Mouse (Mus musculus): ENCODE results near the gene Fnip1. TPM values are rescaled to one million over a fixed set of nuclear protein-coding genes. Genes with fewer than 3 reads are reported as not detected.

The Fnip1 gene
- total and polyA plus RNA-seq, 2 experiments from 2014 or later = 6.6 to 14.7 TPM

DNA sequence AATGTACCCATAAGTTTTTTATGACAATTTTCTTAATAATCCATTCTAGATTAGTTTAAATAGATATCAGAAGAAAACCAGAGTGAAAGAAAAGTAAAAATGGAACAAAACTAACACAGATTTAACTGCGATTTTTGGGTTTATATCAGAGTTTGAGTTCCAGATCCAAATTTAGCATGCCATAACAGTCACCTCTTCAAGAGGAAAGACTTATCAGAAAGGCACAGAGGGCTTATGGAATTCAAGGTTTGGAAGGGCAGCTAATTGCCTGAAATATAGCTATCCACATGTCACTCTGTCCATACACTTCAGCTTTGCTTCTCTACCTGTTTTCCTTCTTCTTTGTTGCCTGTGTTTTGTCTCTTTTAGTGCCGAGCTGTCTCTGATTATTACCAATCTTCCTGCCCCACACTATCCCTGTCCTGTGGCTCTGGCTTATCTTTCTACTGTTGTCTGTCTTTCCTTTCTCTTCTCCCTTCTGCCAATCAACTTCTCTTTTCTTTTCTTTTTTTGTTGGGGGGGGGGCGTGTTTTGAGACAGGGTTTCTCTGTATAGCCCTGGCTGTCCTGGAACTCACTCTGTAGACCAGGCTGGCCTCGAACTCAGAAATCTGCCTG lies 31.0 kb upstream of the Fnip1 start:
- no peaks in the 10 kb centered on the region for H3K27me3 ChIP-seq (ENCODE audit: insufficient read depth, low read length)
- 80% methylated on average over 4 of the region's 4 CpGs for WGBS
- ATAC-seq = no peak
- no peak for TF ChIP-seq CTCF (IDR thresholded peaks at IDR 0.05; ENCODE audit: low read depth)
- H3K9me3 ChIP-seq (ENCODE audit: low read length) = no peaks in the 10 kb centered on the region
- DNase-seq (ENCODE audit: low spot score) = no peak
- no peak overlapping the region for H3K4me2 ChIP-seq (ENCODE audit: low read depth, low read length)
- no peak overlapping the region for H3K27ac ChIP-seq
- H3K9ac ChIP-seq (replicated peaks; ENCODE audit: low read length) = no peak overlapping the region
- no peak overlapping the region for H3K4me3 ChIP-seq (ENCODE audit: low read length)
- no peaks in the 10 kb centered on the region for H3K36me3 ChIP-seq (ENCODE audit: insufficient read depth, low read length)
- no peaks in the 10 kb centered on the region for H3K4me1 ChIP-seq (ENCODE audit: insufficient read depth, low read length)

DNA sequence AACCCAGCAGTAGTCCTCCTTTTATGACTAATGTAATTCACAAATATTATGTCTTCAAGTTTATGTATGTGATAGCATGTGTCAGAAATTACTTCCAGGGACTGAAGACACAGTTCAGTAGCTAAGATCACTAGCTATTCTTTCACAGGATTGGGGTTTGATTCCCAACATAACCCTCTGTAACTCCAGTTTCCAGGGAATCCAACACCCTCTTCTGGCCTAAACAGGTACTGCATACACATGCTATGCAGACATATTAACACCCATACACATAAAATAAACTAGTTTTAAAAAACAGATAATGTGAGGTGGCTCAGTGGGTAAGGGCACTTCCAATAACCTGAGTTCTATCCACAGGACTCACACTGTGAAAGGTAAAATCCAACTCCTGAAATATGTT lies 27.4 kb upstream of the Fnip1 start:
- no peak for ATAC-seq
- peak; percentile 45 for TF ChIP-seq CTCF (IDR thresholded peaks at IDR 0.05; ENCODE audit: low read depth)

DNA sequence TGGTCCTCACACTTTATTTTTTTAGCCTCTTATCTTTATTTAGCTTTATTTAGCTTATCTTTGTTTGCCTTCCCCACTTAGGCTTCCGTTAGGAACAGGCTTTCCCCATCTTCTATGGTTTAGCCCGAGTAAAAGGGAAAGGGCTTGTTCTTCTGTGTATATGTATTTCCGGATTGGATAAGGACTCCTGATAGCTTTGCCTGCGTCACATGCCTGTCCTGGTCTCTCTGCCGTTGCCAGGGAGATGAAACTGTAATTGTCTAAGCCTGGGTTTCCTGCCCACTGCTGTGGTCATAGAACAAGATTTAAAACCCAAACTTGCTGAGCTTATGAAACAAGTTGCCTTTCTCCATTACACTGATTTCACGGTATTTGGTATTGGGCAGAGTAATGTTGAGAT lies 25.0 kb upstream of the Fnip1 start:
- Histone ChIP-seq H3K4me2 (ENCODE audit: low read depth, low read length) (peak overlapping the region; percentile 23; the same call in 1 of the 2 replicates), H3K36me3 (ENCODE audit: insufficient read depth, low read length) (no peaks in the 10 kb centered on the region), H3K4me1 (ENCODE audit: insufficient read depth, low read length) (0 out of 2 replicates have a peak, but pooled peaks cover 3% of the 10 kb centered on the region), H3K4me3 (ENCODE audit: low read length) (no peak overlapping the region), H3K27me3 (ENCODE audit: insufficient read depth, low read length) (no peaks in the 10 kb centered on the region), H3K27ac (no peak overlapping the region), H3K9ac (replicated peaks; ENCODE audit: low read length) (no peak overlapping the region), H3K9me3 (ENCODE audit: low read length) (no peaks in the 10 kb centered on the region)
- WGBS = 34% methylated on average over 6 of the region's 6 CpGs
- ATAC-seq (peak; percentile 59; the same call in 1 of the 2 replicates), DNase-seq (ENCODE audit: low spot score) (peak; percentile 61)
- TF ChIP-seq CTCF (IDR thresholded peaks at IDR 0.05; ENCODE audit: low read depth) = no peak

More for the DNA sequence above, 27.4 kb upstream of the Fnip1 start:
- no peak for DNase-seq (ENCODE audit: low spot score)
- 0 out of 2 replicates have a peak, but pooled peaks cover 3% of the 10 kb centered on the region for H3K4me1 ChIP-seq (ENCODE audit: insufficient read depth, low read length)
- H3K9ac ChIP-seq (replicated peaks; ENCODE audit: low read length) = no peak overlapping the region
- H3K4me2 ChIP-seq (ENCODE audit: low read depth, low read length) = no peak overlapping the region
- no peaks in the 10 kb centered on the region for H3K36me3 ChIP-seq (ENCODE audit: insufficient read depth, low read length)
- H3K27ac ChIP-seq = no peak overlapping the region
- no peaks in the 10 kb centered on the region for H3K27me3 ChIP-seq (ENCODE audit: insufficient read depth, low read length)
- H3K9me3 ChIP-seq (ENCODE audit: low read length) = no peaks in the 10 kb centered on the region
- H3K4me3 ChIP-seq (ENCODE audit: low read length) = no peak overlapping the region

DNA sequence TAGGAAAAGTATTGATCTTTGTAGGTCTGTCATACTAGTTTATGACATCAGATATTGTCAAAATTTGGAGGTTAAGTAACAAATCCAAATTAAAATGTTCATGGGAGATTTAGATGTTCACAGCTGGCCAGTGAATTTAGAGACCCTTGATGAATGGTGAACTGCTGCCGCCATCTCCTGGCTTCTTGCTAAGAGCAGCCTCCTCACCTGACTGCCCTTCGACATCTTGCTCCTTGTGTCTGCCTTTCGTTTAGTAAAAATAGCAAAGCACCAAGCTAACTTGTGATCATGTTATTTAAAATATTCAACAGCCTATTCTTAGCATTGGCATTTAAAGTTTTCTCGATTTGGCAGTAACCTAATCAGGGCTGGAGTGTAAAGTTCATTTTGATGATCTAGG lies 15.0 kb upstream of the Fnip1 start:
- Histone ChIP-seq H3K27ac (no peak overlapping the region), H3K27me3 (ENCODE audit: insufficient read depth, low read length) (no peaks in the 10 kb centered on the region), H3K36me3 (ENCODE audit: insufficient read depth, low read length) (no peaks in the 10 kb centered on the region), H3K4me3 (ENCODE audit: low read length) (no peak overlapping the region), H3K9ac (replicated peaks; ENCODE audit: low read length) (no peak overlapping the region), H3K4me1 (ENCODE audit: insufficient read depth, low read length) (no peaks in the 10 kb centered on the region), H3K4me2 (ENCODE audit: low read depth, low read length) (no peak overlapping the region), H3K9me3 (ENCODE audit: low read length) (no peaks in the 10 kb centered on the region)
- ATAC-seq (no peak), DNase-seq (ENCODE audit: low spot score) (no peak)
- 84% methylated on average over 4 of the region's 4 CpGs for whole genome bisulfite sequencing
- TF ChIP-seq CTCF (IDR thresholded peaks at IDR 0.05; ENCODE audit: low read depth) = no peak

DNA sequence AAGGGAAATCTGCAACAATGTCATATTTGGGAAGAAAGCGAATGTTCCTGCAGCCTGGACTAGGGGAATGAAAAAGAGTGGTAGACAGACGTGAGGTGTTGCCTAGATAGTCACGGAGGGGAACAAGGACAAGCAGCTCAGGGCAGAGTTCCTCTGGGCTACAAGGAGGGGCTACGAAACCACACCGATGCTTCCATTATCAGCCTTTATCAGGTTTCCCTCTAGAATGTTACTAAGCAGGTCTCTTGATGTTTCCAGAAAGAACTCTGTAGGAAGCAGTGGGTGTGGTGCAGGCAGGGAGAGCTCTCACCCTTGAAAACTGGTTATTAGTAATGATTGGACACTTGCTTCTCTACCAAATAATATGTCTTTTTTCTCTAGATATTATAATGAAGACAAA lies 11.7 kb upstream of the Fnip1 start:
- H3K27ac ChIP-seq = no peak overlapping the region
- 76% methylated on average over 5 of the region's 5 CpGs for WGBS
- no peak overlapping the region for H3K4me2 ChIP-seq (ENCODE audit: low read depth, low read length)
- ATAC-seq (no peak), DNase-seq (ENCODE audit: low spot score) (no peak)
- TF ChIP-seq CTCF (IDR thresholded peaks at IDR 0.05; ENCODE audit: low read depth) = no peak
- H3K9ac ChIP-seq (replicated peaks; ENCODE audit: low read length) = no peak overlapping the region
- no peak overlapping the region for H3K4me3 ChIP-seq (ENCODE audit: low read length)
- no peaks in the 10 kb centered on the region for H3K4me1 ChIP-seq (ENCODE audit: insufficient read depth, low read length)
- no peaks in the 10 kb centered on the region for H3K36me3 ChIP-seq (ENCODE audit: insufficient read depth, low read length)
- no peaks in the 10 kb centered on the region for H3K27me3 ChIP-seq (ENCODE audit: insufficient read depth, low read length)
- H3K9me3 ChIP-seq (ENCODE audit: low read length) = no peaks in the 10 kb centered on the region

DNA sequence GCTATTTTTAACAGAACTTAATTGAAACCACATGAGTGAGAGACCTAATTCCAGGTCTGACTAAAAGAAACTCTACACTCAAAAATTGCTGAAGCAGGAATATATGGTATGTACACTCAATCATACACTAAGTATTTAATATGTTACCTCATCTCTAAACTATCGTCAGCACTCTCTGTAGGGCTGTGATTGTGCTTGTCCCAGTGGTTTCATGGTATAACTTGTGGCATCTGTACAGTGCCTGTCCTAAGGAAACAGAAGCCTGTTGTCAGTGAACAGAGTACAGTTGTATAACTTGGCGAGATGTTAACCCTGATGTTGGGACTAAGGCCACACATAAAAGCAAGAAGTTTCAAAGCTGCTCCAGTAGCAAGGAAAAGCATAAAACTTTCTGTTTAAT lies 10.9 kb upstream of the Fnip1 start:
- Histone ChIP-seq H3K4me3 (ENCODE audit: low read length) (no peak overlapping the region), H3K36me3 (ENCODE audit: insufficient read depth, low read length) (no peaks in the 10 kb centered on the region), H3K4me2 (ENCODE audit: low read depth, low read length) (no peak overlapping the region), H3K9me3 (ENCODE audit: low read length) (no peaks in the 10 kb centered on the region), H3K9ac (replicated peaks; ENCODE audit: low read length) (no peak overlapping the region), H3K4me1 (ENCODE audit: insufficient read depth, low read length) (no peaks in the 10 kb centered on the region), H3K27ac (no peak overlapping the region), H3K27me3 (ENCODE audit: insufficient read depth, low read length) (no peaks in the 10 kb centered on the region)
- 80% methylated on average over 2 of the region's 2 CpGs for WGBS
- ATAC-seq (no peak), DNase-seq (ENCODE audit: low spot score) (no peak)
- no peak for TF ChIP-seq CTCF (IDR thresholded peaks at IDR 0.05; ENCODE audit: low read depth)

DNA sequence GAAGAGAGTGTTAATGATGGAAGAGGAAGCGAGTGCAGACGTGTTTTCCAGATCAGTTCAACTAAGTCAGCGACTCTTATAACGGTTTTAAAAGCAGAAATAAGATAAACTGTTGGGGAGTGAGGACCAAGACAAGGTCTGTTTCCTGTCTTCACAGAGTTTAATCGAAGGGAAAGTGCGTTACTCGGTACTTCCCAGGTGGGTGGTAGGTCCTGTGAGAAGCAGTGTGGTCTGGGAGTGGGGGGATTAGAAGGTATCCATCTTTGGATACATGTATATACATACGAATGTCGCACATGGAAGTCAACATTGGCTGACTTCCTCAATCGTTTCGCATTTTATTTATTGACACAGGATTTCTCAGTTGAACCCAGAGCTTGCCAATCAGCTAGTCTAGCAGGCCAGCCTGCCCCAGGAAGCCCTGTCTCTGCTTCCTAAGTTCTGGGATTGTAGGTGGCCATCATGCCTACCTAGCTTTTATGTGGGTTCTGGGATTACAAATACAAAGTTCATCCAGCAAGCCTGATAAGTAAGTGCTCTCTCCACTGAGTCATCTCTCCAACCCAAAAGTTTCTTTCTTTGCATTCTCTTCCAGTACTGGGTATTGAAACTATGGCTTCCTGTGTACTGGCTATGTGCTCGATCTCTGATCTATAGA lies 10.2 kb upstream of the Fnip1 start:
- H3K4me1 ChIP-seq (ENCODE audit: insufficient read depth, low read length) = no peaks in the 10 kb centered on the region
- H3K9me3 ChIP-seq (ENCODE audit: low read length) = no peaks in the 10 kb centered on the region
- TF ChIP-seq CTCF (IDR thresholded peaks at IDR 0.05; ENCODE audit: low read depth) = no peak
- H3K27me3 ChIP-seq (ENCODE audit: insufficient read depth, low read length) = no peaks in the 10 kb centered on the region
- no peak overlapping the region for H3K9ac ChIP-seq (replicated peaks; ENCODE audit: low read length)
- ATAC-seq (no peak), DNase-seq (ENCODE audit: low spot score) (no peak)
- no peak overlapping the region for H3K4me3 ChIP-seq (ENCODE audit: low read length)
- WGBS = 85% methylated on average over 12 of the region's 12 CpGs
- no peak overlapping the region for H3K27ac ChIP-seq
- H3K4me2 ChIP-seq (ENCODE audit: low read depth, low read length) = no peak overlapping the region
- no peaks in the 10 kb centered on the region for H3K36me3 ChIP-seq (ENCODE audit: insufficient read depth, low read length)

Measured in hindbrain, postnatal 0 days (tissue).